Mouse (Mus musculus) NIH3T3 (cell line): ENCODE data around the gene Sez6l.

Experiments
- DNase-seq: peaks from one replicate; pipeline ENCODE4 v3.0.0-alpha.2; 2012; ENCODE audit warnings: low read depth

The Sez6l gene

GRCm38 (mm10) chr5:112498921-112499917 lies 77.8 kb downstream of the Sez6l start:
- DNase-seq = no peak

GRCm38 (mm10) chr5:112496753-112497369 lies 80.1 kb downstream of the Sez6l start:
- DNase-seq = no peak

GRCm38 (mm10) chr5:112493492-112493891 lies 83.5 kb downstream of the Sez6l start:
- DNase-seq = peak; percentile 24

- no peak for DNase-seq
Measured at GRCm38 (mm10) chr5:112491489-112491888, 85.5 kb downstream of the Sez6l start.

GRCm38 (mm10) chr5:112488101-112488776 lies 88.7 kb downstream of the Sez6l start:
- no peak for DNase-seq

GRCm38 (mm10) chr5:112487504-112487903 lies 89.5 kb downstream of the Sez6l start:
- DNase-seq = no peak

- no peak for DNase-seq
Measured at GRCm38 (mm10) chr5:112486415-112486814, 90.6 kb downstream of the Sez6l start.

GRCm38 (mm10) chr5:112484924-112485715 lies 91.9 kb downstream of the Sez6l start:
- no peak for DNase-seq

- no peak for DNase-seq
Measured at GRCm38 (mm10) chr5:112483030-112483429, 94.0 kb downstream of the Sez6l start.

- DNase-seq = no peak
Measured at GRCm38 (mm10) chr5:112482551-112482950, 94.4 kb downstream of the Sez6l start.

- DNase-seq = no peak
Measured at GRCm38 (mm10) chr5:112481946-112482410, 95.0 kb downstream of the Sez6l start.

- no peak for DNase-seq
Measured at GRCm38 (mm10) chr5:112473453-112473852, 103.5 kb downstream of the Sez6l start.

- peak; percentile 70 for DNase-seq
Measured at GRCm38 (mm10) chr5:112470144-112470543, 106.8 kb downstream of the Sez6l start.

- DNase-seq = no peak
Measured at GRCm38 (mm10) chr5:112468986-112469581, 107.9 kb downstream of the Sez6l start.

- no peak for DNase-seq
Measured at GRCm38 (mm10) chr5:112466331-112466730, 110.7 kb downstream of the Sez6l start.

- no peak for DNase-seq
Measured at GRCm38 (mm10) chr5:112459903-112460302, 117.1 kb downstream of the Sez6l start.

- DNase-seq = no peak
Measured at GRCm38 (mm10) chr5:112454966-112455555, 121.9 kb downstream of the Sez6l start.

GRCm38 (mm10) chr5:112453088-112453487 lies 123.9 kb downstream of the Sez6l start:
- DNase-seq = no peak

- DNase-seq = no peak
Measured at GRCm38 (mm10) chr5:112448747-112449440, 128.1 kb downstream of the Sez6l start, which contains the start of gene Gm6588. Gene Gm6588, plus strand, starts transcription at chr5:112449426.

- no peak for DNase-seq
Measured at GRCm38 (mm10) chr5:112438535-112438934, 138.4 kb downstream of the Sez6l start.
